Mouse (Mus musculus): ENCODE data around the gene Eloa. TPM values are rescaled to one million over a fixed set of nuclear protein-coding genes. Genes with fewer than 3 reads are reported as not detected.

The Eloa gene
- polyA plus RNA-seq, 1 experiment from 2014 or later: 32.6 TPM

DNA sequence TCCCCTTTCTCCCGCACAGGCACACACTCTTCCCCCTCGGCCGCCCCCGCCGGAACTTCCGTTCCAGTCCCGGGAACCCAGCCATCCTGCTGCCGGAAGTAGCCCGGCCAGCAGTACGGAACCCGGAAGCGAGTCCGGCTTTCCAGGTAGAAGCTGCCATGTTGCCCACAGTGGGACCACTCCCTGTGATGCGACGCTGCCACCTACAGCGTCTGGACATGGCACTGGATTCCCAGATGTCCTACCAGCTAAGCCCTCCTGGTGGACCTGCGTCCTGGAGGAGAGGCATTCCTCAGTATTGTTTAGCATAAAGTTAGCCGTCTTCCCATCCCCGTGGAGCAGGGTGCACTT, 49.0 kb downstream of the Eloa start, which contains the start of gene Lypla2:
Gene Lypla2, minus strand, starts transcription at position 71 of the 351 bp plus-strand sequence.
- WGBS: under 1% methylated on average over 18 of the region's 19 CpGs
- Histone ChIP-seq H3K9ac (replicated peaks) (peak within 1 kb of the TSS; percentile 91), H3K9me3 (no peaks in the 10 kb centered on the region), H3K4me2 (replicated peaks) (peak within 1 kb of the TSS; percentile 85), H3K27ac (replicated peaks) (peak within 1 kb of the TSS; percentile 66), H3K4me3 (peak within 1 kb of the TSS; percentile 84), H3K36me3 (peaks cover 58% of the 10 kb centered on the region), H3K27me3 (no peaks in the 10 kb centered on the region), H3K4me1 (peaks cover 20% of the 10 kb centered on the region)
- ATAC-seq (replicated peaks): peak; percentile 85

DNA sequence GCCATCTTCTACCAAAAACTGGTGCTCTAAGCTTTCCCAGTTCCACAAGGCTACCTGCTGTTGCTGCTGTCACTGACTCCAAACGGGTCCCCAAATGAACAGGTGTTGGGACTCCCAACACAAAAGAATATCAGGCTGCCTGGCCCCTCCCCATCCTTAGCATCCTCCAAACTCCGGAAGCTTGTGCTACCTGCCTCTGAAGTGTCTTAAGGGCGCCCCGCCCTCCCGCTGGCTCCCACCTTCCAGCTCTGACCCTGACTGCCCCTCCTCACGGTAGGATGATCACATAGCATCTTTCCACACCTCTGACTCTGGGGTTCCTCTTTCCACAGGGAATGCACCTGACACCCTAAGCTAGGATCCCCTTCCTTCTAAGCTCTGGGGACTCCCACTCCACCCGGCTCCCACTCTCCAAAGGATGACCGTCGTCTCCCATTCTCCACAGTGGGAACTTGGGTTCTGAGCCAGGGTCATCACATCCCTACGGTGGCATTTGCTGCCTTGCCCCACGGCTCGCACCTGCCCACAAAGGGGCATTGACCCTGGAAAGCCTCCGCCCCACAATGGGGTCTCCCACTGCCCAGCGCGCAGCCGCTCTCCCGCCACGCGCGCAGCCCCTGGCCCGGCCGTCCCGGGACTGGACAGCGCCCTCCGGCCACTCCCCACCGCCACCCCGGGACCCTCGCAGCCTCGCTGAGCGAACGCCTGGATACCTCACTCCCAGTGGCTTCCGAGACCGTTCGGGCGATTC, 49.6 kb downstream of the Eloa start:
- Histone ChIP-seq H3K9ac (replicated peaks) (peak overlapping the region; percentile 91), H3K4me2 (replicated peaks) (peak overlapping the region; percentile 85), H3K9me3 (no peaks in the 10 kb centered on the region), H3K27me3 (no peaks in the 10 kb centered on the region), H3K27ac (replicated peaks) (peak overlapping the region; percentile 66), H3K36me3 (peaks cover 60% of the 10 kb centered on the region), H3K4me3 (peak overlapping the region; percentile 84), H3K4me1 (peaks cover 20% of the 10 kb centered on the region)
- ATAC-seq (replicated peaks): peak; percentile 46
- WGBS: under 1% methylated on average over 35 of the region's 35 CpGs

DNA sequence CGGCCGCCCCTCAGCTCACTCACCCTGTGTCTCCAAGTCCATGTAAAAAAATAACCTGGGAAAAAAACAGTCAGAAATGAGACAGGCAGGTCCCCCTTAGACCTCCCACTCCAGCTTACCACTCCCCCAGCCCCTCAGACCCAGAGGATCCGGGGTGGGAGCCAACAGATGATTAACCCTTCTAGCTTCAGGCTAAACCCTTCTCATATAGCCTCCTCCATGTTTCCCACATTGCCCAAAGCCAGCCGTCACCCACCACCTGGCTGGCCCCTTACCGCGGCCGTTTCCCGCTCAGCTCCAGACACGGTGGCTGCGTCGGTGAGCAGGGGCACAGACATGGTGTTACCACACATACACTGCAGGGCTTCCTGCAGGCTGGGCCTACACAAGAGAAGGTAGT, 51.0 kb downstream of the Eloa start:
- WGBS: 88% methylated on average over 11 of the region's 11 CpGs
- Histone ChIP-seq H3K27ac (replicated peaks) (no peak overlapping the region), H3K4me1 (peaks cover 20% of the 10 kb centered on the region), H3K27me3 (no peaks in the 10 kb centered on the region), H3K9me3 (no peaks in the 10 kb centered on the region), H3K36me3 (peaks cover 58% of the 10 kb centered on the region), H3K9ac (replicated peaks) (no peak overlapping the region), H3K4me2 (replicated peaks) (peak overlapping the region; percentile 85; the same call in 1 of the 2 replicates), H3K4me3 (0 out of 2 replicates have a peak overlapping the region, but pooled peaks have one; percentile 3)
- no peak for ATAC-seq (replicated peaks)

DNA sequence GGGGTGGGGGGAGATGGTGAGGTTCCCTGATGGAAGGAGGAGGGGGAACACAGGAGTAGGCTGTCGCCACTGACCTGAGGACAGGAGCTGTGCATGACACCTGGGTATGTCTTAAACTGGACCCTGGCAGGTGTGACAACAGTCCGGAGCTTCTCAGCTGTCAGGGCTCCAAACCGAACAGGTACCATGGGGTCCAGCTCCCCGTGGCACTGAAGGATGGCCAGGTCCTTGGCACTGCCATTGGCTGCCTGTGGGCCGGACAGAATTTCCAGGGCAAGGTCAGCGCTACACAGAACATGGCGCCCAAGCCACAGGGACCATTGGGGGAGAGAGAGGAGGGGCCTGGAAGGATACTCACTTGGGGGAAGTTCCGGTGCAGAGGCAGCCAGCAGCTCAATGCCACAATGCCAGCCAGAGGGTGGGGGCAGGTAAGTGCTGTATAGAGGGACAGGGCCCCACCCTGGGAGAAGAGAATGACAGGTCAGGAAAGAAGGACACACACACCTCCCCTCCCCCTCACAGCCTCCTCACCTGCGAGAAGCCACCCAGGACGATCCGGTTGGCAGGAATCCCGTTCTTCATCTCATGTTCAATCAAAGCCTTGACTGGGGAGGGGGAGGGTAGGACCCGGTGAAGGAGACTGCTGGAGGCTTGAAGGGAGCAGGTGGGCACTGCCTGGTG, 52.4 kb downstream of the Eloa start:
- no peak overlapping the region for H3K4me2 ChIP-seq (replicated peaks)
- H3K4me3 ChIP-seq: no peak overlapping the region
- ATAC-seq (replicated peaks): no peak
- H3K27me3 ChIP-seq: no peaks in the 10 kb centered on the region
- H3K4me1 ChIP-seq: peaks cover 27% of the 10 kb centered on the region
- no peak overlapping the region for H3K9ac ChIP-seq (replicated peaks)
- no peak overlapping the region for H3K27ac ChIP-seq (replicated peaks)
- H3K9me3 ChIP-seq: no peaks in the 10 kb centered on the region
- 91% methylated on average over 13 of the region's 13 CpGs for WGBS
- H3K36me3 ChIP-seq: peaks cover 48% of the 10 kb centered on the region

DNA sequence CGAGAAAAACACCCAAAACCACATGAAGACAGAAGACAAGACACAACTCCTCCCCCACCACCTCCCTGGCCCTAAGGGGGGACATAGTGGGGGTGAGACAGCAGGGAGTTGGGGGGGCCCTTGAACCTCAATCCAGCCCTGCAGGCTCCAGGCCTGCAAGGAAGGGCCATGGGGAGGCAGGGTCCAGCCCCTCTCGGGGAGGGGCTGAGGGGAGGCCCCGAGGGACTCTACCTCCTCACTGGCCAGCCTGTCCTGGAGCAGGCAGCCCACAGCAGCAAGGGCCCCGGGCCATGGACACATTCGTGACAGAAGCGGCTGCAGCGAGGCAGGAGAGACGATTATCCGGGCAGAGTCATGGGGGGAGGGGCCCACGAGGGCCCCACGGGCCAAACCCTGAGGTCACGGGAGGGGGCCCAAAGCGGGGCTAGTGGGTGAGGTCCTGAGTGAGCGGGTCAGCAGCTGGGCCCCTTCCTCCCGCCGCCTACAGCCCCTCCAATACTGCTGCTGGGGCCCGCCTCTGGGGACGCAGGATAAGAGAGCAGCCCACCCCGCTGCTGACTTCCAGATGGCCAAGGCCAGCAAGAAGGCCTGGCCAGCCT, 53.2 kb downstream of the Eloa start:
- ATAC-seq (replicated peaks): no peak
- peaks cover 30% of the 10 kb centered on the region for H3K4me1 ChIP-seq
- H3K27me3 ChIP-seq: no peaks in the 10 kb centered on the region
- H3K36me3 ChIP-seq: peaks cover 48% of the 10 kb centered on the region
- no peak overlapping the region for H3K4me2 ChIP-seq (replicated peaks)
- H3K9ac ChIP-seq (replicated peaks): no peak overlapping the region
- WGBS: 78% methylated on average over 19 of the region's 19 CpGs
- H3K27ac ChIP-seq (replicated peaks): no peak overlapping the region
- H3K4me3 ChIP-seq: no peak overlapping the region
- H3K9me3 ChIP-seq: no peaks in the 10 kb centered on the region

DNA sequence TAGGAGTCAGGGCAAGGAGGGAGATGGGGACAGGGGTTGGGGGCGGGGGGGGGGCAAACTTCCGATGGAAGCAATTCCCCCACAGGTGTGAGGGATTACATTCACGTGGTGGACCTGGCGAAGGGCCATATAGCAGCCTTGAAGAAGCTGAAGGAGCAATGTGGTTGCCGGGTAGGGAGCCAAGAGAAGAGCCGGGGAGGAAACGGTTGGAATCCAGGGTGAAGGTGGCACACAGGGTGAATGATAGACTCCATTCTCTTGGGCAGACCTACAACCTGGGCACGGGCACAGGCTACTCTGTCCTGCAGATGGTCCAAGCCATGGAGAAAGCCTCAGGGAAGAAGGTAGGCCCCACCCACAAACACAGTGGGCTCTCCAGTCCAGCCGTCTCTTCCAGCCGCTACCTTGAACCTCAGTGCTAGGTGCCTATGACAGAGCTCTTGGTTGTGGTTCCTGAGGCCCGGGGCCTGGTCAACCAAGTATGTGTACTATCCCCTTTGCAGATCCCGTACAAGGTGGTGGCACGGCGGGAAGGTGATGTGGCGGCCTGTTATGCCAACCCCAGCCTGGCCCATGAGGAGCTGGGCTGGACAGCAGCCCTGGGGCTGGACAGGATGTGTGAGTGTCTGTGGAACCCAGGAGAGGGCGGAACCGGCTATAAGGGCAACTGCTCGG, 54.3 kb downstream of the Eloa start:
- ATAC-seq (replicated peaks): no peak
- Histone ChIP-seq H3K4me3 (no peak overlapping the region), H3K4me2 (replicated peaks) (no peak overlapping the region), H3K27ac (replicated peaks) (no peak overlapping the region), H3K9ac (replicated peaks) (no peak overlapping the region), H3K9me3 (no peaks in the 10 kb centered on the region), H3K36me3 (peaks cover 48% of the 10 kb centered on the region), H3K4me1 (peaks cover 32% of the 10 kb centered on the region), H3K27me3 (no peaks in the 10 kb centered on the region)
- WGBS: 83% methylated on average over 18 of the region's 18 CpGs

DNA sequence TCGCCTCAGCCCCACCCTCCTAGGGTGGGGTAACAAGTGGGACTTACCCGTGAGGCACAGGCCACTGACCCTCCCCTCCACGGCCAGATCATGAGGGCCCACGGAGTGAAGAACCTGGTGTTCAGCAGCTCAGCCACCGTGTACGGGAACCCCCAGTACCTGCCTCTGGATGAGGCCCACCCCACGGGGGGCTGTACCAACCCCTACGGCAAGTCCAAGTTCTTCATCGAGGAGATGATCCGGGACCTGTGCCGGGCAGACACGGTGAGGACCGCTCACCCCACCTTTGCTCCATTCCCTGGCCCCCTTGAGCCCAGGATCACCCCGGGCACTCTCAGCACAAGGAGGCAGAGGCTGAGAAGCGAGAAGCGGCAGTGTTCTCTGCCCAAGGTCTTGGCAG, 55.3 kb downstream of the Eloa start:
- Histone ChIP-seq H3K36me3 (peaks cover 56% of the 10 kb centered on the region), H3K4me1 (peaks cover 25% of the 10 kb centered on the region), H3K4me2 (replicated peaks) (no peak overlapping the region), H3K4me3 (no peak overlapping the region), H3K27me3 (no peaks in the 10 kb centered on the region), H3K9ac (replicated peaks) (no peak overlapping the region), H3K27ac (replicated peaks) (no peak overlapping the region), H3K9me3 (no peaks in the 10 kb centered on the region)
- WGBS: 93% methylated on average over 16 of the region's 16 CpGs
- ATAC-seq (replicated peaks): no peak

DNA sequence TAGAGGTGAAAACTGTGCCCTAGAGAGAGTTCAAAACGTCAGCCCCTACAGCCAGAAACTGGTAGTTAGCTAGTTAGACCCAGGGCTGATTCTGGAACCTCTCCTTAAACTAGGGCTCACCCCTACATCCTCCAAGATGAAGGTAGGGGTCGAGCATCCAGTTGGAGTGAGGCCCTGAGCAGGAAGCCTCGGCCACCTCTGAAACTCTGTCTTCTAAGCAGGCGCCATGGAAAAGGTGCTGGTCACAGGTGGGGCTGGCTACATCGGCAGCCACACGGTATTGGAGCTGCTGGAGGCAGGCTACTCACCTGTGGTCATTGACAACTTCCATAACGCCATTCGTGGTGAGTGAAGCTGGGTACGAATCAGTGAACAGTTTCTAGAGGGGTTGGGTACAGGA, 56.5 kb downstream of the Eloa start:
- no peak overlapping the region for H3K4me2 ChIP-seq (replicated peaks)
- H3K27ac ChIP-seq (replicated peaks): no peak overlapping the region

DNA sequence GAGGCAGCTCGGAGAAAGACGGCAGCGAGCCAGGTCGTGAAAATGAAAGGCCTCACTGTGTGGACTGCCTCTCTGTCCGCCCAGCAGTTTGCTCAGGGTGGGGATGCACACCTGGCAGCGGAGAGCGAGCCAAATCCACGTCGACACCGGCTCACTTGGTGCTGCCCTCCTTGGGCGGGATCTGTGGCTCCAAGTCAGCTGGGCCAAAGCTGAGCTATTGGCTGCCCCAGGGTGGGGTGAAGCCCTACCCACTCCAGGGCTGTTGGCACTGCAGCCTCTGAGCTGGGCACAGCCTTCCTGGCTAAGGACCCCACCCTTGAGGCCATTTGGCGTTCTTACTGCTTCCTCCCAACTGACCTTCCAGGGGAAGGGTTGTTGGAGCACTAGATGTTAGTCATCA, 57.1 kb downstream of the Eloa start:
- Histone ChIP-seq H3K9me3 (no peaks in the 10 kb centered on the region), H3K4me1 (peaks cover 17% of the 10 kb centered on the region), H3K27ac (replicated peaks) (no peak overlapping the region), H3K27me3 (no peaks in the 10 kb centered on the region), H3K9ac (replicated peaks) (peak overlapping the region; percentile 73), H3K4me3 (peak overlapping the region; percentile 63), H3K36me3 (peaks cover 43% of the 10 kb centered on the region), H3K4me2 (replicated peaks) (peak overlapping the region; percentile 94)
- 3% methylated on average over 11 of the region's 12 CpGs for WGBS
- ATAC-seq (replicated peaks): 0 out of 2 replicates have a peak, but pooled peaks have one; percentile 2

More for the DNA sequence above, 56.5 kb downstream of the Eloa start:
- Histone ChIP-seq H3K9me3 (no peaks in the 10 kb centered on the region), H3K36me3 (peaks cover 50% of the 10 kb centered on the region), H3K27me3 (no peaks in the 10 kb centered on the region), H3K4me3 (no peak overlapping the region), H3K9ac (replicated peaks) (no peak overlapping the region), H3K4me1 (peaks cover 17% of the 10 kb centered on the region)
- no peak for ATAC-seq (replicated peaks)
- WGBS: 89% methylated on average over 9 of the region's 9 CpGs

DNA sequence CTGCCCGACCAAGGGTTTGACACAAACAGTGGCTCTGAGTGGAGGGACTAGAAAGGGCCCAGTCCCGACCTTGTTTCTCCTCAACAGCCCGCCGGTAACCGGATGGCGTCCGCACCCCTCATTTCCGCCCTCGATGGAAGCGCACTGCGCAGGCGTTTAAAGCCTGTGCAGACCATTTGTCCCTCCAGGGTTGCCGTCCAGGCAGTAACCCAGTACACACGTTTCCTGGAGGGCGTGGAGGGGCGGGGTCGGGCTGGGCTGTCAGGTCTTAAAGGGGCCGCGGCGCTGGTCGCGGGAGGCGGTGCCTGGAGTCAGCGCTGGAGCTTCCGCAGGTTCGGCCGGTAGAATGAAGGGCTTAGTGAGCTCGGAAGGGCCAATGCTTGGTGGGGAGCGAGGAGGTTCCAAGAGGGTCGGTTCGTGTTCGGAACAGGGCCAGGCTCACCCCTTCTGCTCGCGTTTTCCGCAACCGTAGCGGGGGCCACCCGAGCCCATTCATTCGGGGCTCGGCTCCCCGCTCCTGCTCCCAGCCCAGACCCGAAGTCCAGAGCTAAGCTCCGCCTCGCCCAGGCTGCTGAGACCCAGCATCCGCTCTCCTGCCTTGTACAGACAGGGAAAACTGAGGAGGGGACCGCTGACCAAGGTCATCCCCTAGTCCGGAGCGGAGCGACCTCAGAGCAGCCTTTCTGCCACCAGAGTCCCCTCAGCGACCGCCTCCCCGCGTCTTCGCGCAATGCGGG, 57.9 kb downstream of the Eloa start, which contains the start of gene Gale:
Gene Gale, plus strand, starts transcription at position 271 of the 737 bp plus-strand sequence.
- no peaks in the 10 kb centered on the region for H3K9me3 ChIP-seq
- peak within 1 kb of the TSS; percentile 63 for H3K4me3 ChIP-seq
- ATAC-seq (replicated peaks): peak; percentile 93
- H3K4me1 ChIP-seq: peaks cover 17% of the 10 kb centered on the region
- H3K9ac ChIP-seq (replicated peaks): peak within 1 kb of the TSS; percentile 73
- WGBS: under 1% methylated on average over 56 of the region's 56 CpGs
- no peaks in the 10 kb centered on the region for H3K27me3 ChIP-seq
- H3K27ac ChIP-seq (replicated peaks): peak within 1 kb of the TSS; percentile 87
- H3K4me2 ChIP-seq (replicated peaks): peak within 1 kb of the TSS; percentile 94
- peaks cover 41% of the 10 kb centered on the region for H3K36me3 ChIP-seq

DNA sequence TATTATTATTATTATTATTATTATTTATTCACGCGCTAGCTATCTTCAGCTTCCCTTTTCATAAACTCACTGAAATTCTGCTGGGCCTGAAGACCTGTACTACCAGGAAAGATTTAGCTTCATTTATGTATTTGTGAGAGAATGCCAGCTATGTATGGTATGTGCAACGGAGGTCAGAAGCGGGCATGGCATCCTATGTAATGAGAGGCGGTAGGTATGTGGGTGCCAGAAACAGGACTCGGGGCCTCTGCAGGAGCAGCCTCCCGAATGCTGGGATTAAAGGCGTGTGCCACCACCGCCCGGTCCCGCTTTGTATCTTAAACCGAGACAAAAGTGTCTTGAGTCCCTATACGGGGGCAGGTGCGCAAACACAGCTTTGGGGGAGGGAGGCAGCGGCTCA, 58.6 kb downstream of the Eloa start:
- H3K9ac ChIP-seq (replicated peaks): peak overlapping the region; percentile 73
- H3K4me3 ChIP-seq: peak overlapping the region; percentile 63
- H3K4me1 ChIP-seq: peaks cover 17% of the 10 kb centered on the region
- H3K27me3 ChIP-seq: no peaks in the 10 kb centered on the region
- ATAC-seq (replicated peaks): no peak; the same call in 1 of the 2 replicates
- peak overlapping the region; percentile 94 for H3K4me2 ChIP-seq (replicated peaks)
- H3K9me3 ChIP-seq: no peaks in the 10 kb centered on the region
- H3K36me3 ChIP-seq: peaks cover 38% of the 10 kb centered on the region
- 7% methylated on average over 15 of the region's 15 CpGs for WGBS
- H3K27ac ChIP-seq (replicated peaks): peak overlapping the region; percentile 87

Data from forebrain, embryonic 15.5 days (tissue).